Mouse (Mus musculus) myocyte (in vitro differentiated cells): ENCODE measurements around the gene Taf10.

Source experiments
- CEBPB ChIP-seq: IDR thresholded peaks from 2 replicates; pipeline ENCODE4 v1.6.1; 2011; ENCODE audit warnings: mild to moderate bottlenecking, moderate library complexity; ENCODE audit not compliant: poor library complexity, insufficient read depth, severe bottlenecking
- E2F4 ChIP-seq: IDR thresholded peaks from one replicate; pipeline ENCODE4 v1.6.1; 2011; ENCODE audit warnings: mild to moderate bottlenecking, control low read depth, moderate library complexity; ENCODE audit not compliant: insufficient read depth
- MAX ChIP-seq: IDR thresholded peaks from one replicate; pipeline ENCODE4 v1.6.1; 2011; ENCODE audit warnings: low read depth, mild to moderate bottlenecking, control low read depth
- MYOD1 ChIP-seq, 3 experiments: IDR thresholded peaks; one replicate each; pipeline ENCODE4 v1.6.1; 2011; ENCODE audit warnings: control low read depth in 2 of 3, low read depth in 2 of 3, mild to moderate bottlenecking in 2 of 3, moderate library complexity in 1 of 3; ENCODE audit not compliant: insufficient read length in 2 of 3, control insufficient read depth in 1 of 3
- MYOG ChIP-seq, 3 experiments: IDR thresholded peaks; one replicate each; pipeline ENCODE4 v1.6.1; 2011; ENCODE audit warnings: control low read depth in 2 of 3, low read depth in 2 of 3, mild to moderate bottlenecking in 2 of 3; ENCODE audit not compliant: insufficient read length in 2 of 3, control insufficient read depth in 1 of 3, insufficient read depth in 1 of 3
- POLR2A ChIP-seq: IDR thresholded peaks from one replicate; pipeline ENCODE4 v1.6.1; 2011; ENCODE audit warnings: low read depth, mild to moderate bottlenecking, control low read depth, moderate library complexity; ENCODE audit not compliant: insufficient read length
- POLR2AphosphoS2 ChIP-seq: IDR thresholded peaks from one replicate; pipeline ENCODE4 v1.6.1; 2011; ENCODE audit warnings: low read depth, control low read depth; ENCODE audit not compliant: insufficient read length
- SRF ChIP-seq: IDR thresholded peaks from one replicate; pipeline ENCODE4 v1.6.1; 2011; ENCODE audit warnings: low read depth; ENCODE audit not compliant: control insufficient read depth, insufficient read length
- TCF12 ChIP-seq: IDR thresholded peaks from one replicate; pipeline ENCODE4 v1.6.1; 2011; ENCODE audit warnings: mild to moderate bottlenecking, control low read depth; ENCODE audit not compliant: poor library complexity, insufficient read depth, severe bottlenecking
- TCF3 ChIP-seq: IDR thresholded peaks from one replicate; pipeline ENCODE4 v1.6.1; 2011; ENCODE audit warnings: low read depth, control low read depth; ENCODE audit not compliant: insufficient read length
- USF1 ChIP-seq: IDR thresholded peaks from one replicate; pipeline ENCODE4 v1.6.1; 2011; ENCODE audit warnings: low read depth, mild to moderate bottlenecking, control low read depth, moderate library complexity

DNA sequence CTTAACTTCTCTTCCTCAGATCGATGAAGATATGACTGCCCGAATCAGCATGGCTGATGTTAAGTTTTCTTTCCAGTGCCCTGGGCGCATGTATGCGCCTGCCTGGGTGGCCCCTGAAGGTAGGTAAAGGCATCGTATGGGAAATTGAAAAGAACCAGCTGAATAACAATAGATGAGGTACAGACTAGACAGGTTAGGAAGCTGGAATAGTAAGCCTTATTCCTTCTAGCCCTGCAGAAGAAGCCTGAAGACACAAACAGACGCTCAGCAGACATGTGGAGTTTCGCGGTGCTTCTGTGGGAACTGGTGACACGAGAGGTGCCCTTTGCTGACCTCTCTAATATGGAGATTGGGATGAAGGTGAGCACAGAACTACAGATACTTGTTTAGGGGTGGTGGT is 2.2 kb downstream of the Taf10 start:
- TF ChIP-seq POLR2A (no peak), MAX (no peak), MYOG (IDR thresholded peaks at IDR 0.05; ENCODE audit: control insufficient read depth in 1 of 3, insufficient read depth in 1 of 3, insufficient read length in 2 of 3, low read depth in 2 of 3) (no peak), USF1 (no peak), E2F4 (no peak), CEBPB (no peak), SRF (no peak), TCF3 (no peak), TCF12 (no peak), POLR2AphosphoS2 (no peak), MYOD1 (IDR thresholded peaks at IDR 0.05; ENCODE audit: control insufficient read depth in 1 of 3, insufficient read length in 2 of 3, low read depth in 2 of 3) (no peak)
